Mouse (Mus musculus) layer of hippocampus, adult 2 months (tissue): ENCODE data around the gene Naaladl2. TPM values are rescaled to one million over a fixed set of nuclear protein-coding genes. Genes with fewer than 3 reads are reported as not detected.
"Not testable (repeated sequence)": the region's sequence is repeated elsewhere in the genome, so short reads cannot be mapped to it uniquely, and the experiment has no call there.

Source experiments
- DNase-seq, 2 experiments: peaks; one replicate each; pipeline ENCODE4 v3.0.0; 2022; ENCODE audit warnings: low spot score in 2 of 2
- H3K27ac ChIP-seq: fragments of 200-600 bp; 2 replicates; pipeline ENCODE4 v1.8.1; 2022
- H3K4me3 ChIP-seq: fragments of 200-600 bp; 2 replicates; pipeline ENCODE4 v1.8.1; 2022; ENCODE audit warnings: mild to moderate bottlenecking
- CTCF ChIP-seq: fragments of 200-600 bp; conservative IDR thresholded peaks from 2 replicates; pipeline ENCODE4 v1.8.1; 2022; ENCODE audit warnings: antibody characterized with exemption, mild to moderate bottlenecking, moderate library complexity
- total RNA-seq, 2 experiments: library from RNA; stranded (reverse); gene quantifications; 2 replicates each; pipeline ENCODE4 v1.2.3; 2021

Naaladl2 gene
- total RNA-seq, 2 experiments from 2014 or later = 2.2 to 2.5 TPM

DNA sequence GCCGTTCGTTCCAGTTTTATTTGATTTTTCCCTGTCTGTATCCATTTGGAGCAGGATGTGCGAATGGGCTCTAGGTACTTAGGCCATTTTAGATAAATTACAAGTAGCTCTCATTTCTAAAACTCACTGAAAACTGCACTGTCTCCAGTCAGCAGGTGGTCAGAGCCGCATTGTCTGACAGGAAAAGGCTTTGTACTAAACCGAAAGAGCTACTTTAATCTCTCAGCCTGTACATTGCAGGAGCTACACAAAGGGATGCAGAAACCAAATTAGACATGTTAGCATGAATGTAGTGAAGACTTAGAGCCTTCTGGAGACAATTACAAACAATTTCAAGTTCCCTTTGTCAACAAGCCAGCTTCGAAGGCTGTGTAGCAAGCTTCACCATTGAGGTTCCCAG is 70.2 kb downstream of the Naaladl2 start:
- no peak for DNase-seq
- Histone ChIP-seq H3K4me3 (no peak overlapping the region; the same call in 1 of the 2 replicates), H3K27ac (no peak overlapping the region)
- TF ChIP-seq CTCF = no peak

DNA sequence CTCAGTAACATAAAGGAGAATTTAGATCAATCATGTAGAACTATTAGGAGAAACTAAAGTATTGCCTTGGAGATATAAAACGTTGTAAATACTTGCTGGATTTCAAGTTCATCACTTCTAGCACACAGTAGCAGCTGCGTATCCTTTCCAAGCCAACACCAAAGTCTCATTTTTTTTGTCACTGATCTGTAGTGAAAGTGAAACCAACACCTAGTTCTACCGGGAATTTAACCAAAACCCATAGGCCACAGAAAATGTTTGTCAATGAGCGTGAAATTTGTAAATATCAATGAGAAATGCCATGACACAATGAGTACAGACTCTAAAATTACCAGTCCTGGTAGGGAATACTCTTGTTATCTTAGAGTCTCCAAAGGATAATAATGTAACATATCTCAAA is 80.8 kb downstream of the Naaladl2 start:
- no peak for DNase-seq
- no peak for TF ChIP-seq CTCF
- Histone ChIP-seq H3K4me3 (no peak overlapping the region), H3K27ac (no peak overlapping the region)

DNA sequence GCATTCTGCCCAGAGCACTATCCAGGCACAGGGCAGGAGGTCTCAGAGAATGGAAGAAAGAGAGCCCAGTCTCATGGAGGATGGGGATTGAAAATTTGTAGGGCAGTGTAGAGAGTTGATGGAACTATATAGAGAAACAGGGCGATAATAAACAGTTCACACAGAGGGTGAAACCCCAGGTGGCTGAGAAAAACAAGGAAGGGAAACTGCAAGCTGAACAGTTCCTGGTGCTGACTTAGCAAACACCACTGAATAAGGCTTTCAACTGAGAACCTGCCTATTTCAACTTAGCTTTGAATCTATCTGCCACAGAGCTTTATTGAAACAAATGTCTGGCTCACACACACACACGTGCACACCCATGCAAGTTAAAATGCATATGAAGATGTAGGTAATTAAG is 91.1 kb downstream of the Naaladl2 start:
- Histone ChIP-seq H3K27ac (no peak overlapping the region), H3K4me3 (no peak overlapping the region)
- no peak for TF ChIP-seq CTCF
- DNase-seq = no peak

DNA sequence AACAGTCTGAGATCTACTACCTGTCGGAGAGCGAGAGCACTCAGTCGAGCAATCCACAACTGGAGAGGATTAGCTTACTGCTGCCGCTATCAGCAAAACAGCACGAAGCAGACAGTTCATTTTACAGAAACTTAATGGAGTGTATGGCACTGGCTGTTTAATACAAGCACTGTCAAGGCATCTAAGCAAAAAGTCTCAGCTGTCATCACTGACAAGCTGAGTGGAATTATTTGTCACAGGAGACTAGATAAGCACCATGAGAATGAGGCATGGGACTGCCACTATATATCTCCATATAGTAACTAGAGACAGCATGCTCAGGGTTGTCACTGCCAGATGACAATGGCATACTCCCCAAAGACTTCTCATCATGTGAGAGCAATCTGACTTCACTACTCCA is 124.1 kb downstream of the Naaladl2 start:
- TF ChIP-seq CTCF = no peak
- Histone ChIP-seq H3K4me3 (no peak overlapping the region), H3K27ac (no peak overlapping the region)
- DNase-seq = no peak

DNA sequence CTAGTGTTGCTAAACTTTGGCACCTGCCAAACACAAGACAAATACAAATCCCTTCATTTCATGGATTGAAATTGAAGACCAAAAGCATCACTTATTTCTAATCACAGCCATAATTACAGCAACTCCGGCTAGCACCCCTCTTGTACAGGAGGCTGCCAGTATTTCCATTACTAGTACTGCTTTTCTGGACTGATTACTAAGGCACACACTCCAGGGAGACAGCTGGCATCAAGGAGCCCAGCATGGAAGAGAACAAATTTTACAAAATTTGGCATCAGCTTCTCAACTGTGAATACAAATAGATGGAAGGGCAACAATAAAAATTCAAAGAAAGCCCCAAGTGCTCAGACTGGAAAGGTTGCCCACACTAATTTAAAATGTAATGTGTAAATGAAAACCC is 133.3 kb downstream of the Naaladl2 start:
- TF ChIP-seq CTCF = no peak
- H3K4me3 ChIP-seq = no peak overlapping the region
- DNase-seq = peak; percentile 29 to 32
- H3K27ac ChIP-seq = no peak overlapping the region

DNA sequence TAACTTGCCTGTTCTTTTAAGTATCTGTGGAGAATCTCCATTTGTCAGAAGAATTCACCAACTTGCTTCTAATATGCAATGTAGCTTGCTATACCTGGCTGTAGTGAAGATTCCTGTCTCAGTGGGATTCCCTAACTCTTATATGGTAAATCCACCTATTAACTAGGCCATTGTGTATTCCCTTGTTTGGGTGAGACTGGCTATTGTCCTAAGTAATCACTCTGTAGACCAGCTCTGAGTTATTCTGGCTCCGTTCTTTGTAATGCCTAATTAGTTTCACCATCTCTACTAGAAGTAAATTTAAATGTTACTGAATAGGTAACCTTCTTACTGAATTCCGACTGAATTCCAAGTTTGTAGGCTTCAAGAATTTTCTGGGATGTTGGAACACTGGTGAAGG is 137.3 kb downstream of the Naaladl2 start:
- DNase-seq, H3K4me3 ChIP-seq, H3K27ac ChIP-seq: not testable (repeated sequence)

DNA sequence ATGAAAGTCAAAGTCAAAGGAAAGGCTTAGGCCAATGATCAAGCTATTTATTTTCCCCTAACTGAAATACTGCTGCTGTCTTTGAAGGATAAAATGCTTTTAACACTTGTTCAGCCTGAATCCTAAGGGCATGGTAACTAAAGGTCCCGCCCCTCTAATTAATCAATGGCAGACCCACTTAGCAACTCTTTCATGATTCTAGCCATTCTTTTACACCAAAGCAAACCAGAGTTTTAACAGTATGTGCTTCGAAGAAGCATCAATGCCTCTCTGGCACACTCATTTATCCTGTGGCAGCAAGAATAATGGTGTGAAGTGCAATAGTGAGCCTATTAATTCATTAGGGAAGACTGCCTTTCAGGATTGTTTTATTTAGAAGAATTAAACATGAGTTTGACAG is 151.5 kb downstream of the Naaladl2 start:
- TF ChIP-seq CTCF = no peak
- DNase-seq = no peak
- Histone ChIP-seq H3K27ac (no peak overlapping the region), H3K4me3 (no peak overlapping the region)

DNA sequence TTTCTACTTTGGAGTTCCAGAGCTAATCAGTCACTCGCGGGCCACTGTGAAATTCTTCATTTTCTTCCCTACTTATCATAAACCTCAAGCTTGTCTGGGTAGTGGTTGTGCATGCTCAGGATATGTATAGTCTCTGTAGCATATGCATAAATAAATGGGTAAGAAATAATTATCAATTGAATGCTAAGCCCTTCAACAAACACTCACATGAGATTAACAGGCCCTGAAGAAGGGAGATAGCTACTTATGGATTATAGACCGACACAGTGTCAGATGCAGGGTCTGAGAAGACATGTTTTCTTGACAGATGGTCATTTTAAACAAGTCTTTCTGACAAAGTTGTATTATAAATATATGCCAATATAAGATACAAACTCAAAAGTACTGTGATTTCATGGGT is 152.0 kb downstream of the Naaladl2 start:
- DNase-seq = no peak
- Histone ChIP-seq H3K27ac (no peak overlapping the region), H3K4me3 (no peak overlapping the region)
- no peak for TF ChIP-seq CTCF

DNA sequence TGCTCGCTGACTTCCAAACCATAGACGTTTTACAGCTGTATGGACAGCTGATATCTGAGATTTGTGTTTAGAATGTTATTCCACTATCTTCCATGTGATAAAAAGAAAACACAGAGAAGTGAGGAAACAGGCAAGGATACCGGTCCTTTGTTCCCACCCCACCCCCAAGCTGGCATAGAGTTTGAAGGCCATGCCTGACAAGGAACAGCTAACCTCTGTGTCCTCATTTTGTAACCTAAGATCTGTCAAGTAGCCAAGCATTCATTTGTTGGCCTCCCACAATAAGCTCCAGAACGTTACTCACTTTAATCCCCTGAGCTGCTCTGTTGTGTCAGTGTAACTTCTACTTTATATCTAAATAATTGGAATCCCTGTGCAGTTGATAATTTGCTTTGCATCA is 161.9 kb downstream of the Naaladl2 start:
- TF ChIP-seq CTCF = no peak

DNA sequence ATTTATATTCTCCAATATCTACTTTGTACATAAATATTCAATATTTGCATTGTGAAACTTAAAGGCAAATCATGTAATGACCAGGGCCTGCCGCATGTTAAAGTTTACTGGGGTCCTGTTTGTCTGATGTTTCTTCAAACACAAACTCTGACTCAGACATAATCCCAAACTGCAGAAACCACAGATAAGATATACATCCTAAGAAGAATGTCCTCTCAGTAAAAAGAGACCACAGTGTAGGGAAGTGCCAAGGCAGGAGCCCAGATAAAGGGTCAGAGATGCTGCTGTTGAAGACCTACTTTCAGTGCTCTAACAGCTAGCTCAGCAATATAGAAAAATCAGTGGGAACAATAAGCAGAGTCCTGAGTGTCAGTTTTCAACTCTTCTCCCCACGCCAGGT is 201.9 kb downstream of the Naaladl2 start:
- TF ChIP-seq CTCF = no peak
- no peak for DNase-seq
- Histone ChIP-seq H3K4me3 (no peak overlapping the region), H3K27ac (no peak overlapping the region)

More for the DNA sequence above, 161.9 kb downstream of the Naaladl2 start:
- no peak for DNase-seq
- Histone ChIP-seq H3K27ac (no peak overlapping the region), H3K4me3 (no peak overlapping the region)

DNA sequence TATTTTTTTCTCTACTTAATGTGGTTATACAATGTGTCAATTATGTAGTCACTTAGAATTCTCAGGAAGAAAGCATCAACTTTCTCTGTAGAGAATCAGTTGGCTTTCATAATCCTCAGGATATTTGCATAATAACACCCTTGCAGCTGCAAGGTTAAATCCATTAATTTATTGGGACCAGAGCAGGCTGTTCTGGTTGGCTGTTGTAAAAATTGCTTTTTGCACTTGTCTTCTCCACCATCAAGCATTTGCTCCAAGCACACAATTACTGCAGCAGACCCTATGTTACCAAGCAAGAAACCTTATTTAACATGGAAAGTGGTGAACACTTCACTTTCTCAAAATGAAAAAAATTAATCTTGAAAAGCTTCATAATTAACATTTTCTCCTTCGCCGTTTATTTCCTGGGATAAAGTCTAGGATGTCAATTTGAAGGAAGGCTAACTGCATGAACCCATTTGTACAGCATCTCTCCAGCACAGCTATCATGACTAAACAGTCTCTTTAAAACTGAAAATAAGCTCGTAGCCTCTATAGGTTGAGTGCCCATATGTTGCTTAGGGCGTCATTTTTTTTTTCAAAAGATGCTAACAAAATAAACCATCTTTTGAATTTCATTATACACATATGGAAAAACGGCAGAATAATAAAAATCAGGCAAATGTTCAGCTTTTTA is 205.4 kb downstream of the Naaladl2 start:
- TF ChIP-seq CTCF = no peak
- no peak for DNase-seq
- Histone ChIP-seq H3K27ac (no peak overlapping the region), H3K4me3 (no peak overlapping the region)

DNA sequence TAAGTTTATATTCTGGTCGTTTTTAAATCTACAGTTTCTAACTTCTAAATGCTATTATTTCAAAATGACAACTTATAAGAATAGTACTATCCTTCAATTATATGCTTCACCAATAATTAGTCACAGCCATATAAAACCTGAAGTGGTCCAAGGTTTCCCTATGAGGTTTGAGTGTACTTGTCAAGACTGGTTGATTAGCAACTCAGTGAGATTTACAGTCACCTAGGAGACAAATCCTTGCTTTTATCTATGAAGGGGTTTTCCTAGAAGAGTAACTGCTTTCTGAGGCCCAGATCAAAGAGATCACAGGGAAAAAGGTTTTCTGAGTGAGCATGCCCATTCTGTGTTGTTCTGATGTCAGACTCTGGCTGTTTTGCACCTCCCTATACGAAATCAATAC is 222.2 kb downstream of the Naaladl2 start:
- H3K4me3 ChIP-seq = no peak overlapping the region
- no peak for TF ChIP-seq CTCF
- no peak overlapping the region for H3K27ac ChIP-seq
- no peak for DNase-seq

DNA sequence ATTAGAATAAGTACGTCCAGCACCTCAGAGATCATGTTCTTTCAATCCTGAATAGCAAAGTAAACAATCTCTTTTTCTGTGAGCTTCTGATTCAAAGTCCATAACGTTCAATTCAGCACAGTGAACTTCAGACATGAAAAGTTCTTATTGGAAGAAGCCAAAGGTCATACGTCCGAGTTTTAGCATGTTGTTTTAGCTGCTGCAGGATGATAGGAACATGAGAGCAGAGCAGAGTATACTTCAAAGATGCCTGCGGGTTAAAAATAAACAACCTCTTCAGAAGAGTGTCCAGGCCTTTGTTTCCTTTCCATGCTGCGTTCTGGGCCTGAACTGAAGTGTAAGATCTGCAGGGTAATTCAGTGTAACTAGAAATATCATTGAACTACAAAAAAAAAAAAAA is 222.7 kb downstream of the Naaladl2 start:
- TF ChIP-seq CTCF = no peak
- H3K27ac ChIP-seq = no peak overlapping the region
- no peak for DNase-seq
- H3K4me3 ChIP-seq = no peak overlapping the region

DNA sequence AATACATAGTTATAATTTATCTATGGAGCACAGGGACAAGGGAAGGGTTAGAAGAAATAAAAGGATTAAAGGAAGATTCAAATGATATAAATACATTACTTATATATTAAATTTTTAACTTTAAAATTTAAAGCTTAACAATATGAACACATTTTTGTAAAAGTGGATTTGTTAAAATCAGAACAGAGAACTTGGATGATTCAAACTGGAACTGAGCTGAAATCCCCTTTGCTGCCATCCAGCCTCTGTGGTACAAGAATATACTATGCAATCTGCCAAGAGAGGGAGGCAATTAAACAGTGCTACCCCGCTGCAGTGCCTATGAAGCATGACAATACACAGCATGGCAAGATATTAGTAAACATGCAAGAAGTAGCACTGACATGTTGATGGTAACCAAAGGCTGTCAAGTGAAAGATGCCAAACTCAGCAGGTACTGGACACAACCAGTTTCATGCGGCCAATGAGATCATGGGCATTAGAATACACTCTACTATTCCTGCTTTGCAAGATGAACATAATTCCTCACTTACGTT is 238.6 kb downstream of the Naaladl2 start:
- H3K4me3 ChIP-seq = no peak overlapping the region
- H3K27ac ChIP-seq = no peak overlapping the region
- no peak for DNase-seq
- no peak for TF ChIP-seq CTCF
